Mouse (Mus musculus) liver (tissue): ENCODE data around the gene Casc3.

ENCODE experiments used
- DNase-seq: peaks from one replicate; pipeline ENCODE4 v3.0.0-alpha.2; 2020; ENCODE audit warnings: mixed read lengths

Gene Casc3

DNA sequence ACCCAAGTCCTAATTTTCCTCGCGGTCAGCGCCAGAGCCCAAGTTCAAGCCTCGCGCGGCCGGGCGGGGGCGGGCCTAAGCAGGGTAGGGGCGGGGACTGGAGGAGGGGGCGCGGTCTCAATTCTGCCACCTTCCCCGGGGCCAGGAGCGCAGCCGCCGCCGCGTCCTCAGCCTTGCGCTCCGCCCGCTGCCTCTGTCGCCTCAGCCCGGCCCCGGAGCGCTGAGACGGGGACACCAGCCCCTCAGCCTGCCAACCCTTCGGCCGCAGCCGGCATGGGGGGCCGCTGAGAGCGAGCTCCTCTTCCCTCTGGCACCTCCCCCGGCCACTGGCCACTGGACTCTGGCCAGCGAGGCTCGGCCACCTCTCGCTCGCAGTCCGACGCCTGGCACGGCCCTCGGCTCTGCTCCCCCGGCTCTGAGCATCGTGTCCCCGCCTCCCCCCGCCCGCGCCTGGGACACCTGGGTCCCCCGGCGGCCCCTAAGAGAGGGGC lies 32.0 kb downstream of the Casc3 start, which contains the start of gene Rapgefl1:
Rapgefl1 (plus strand) TSS at position 135 of the 491 bp plus-strand sequence.
- peak; percentile 85 for DNase-seq

DNA sequence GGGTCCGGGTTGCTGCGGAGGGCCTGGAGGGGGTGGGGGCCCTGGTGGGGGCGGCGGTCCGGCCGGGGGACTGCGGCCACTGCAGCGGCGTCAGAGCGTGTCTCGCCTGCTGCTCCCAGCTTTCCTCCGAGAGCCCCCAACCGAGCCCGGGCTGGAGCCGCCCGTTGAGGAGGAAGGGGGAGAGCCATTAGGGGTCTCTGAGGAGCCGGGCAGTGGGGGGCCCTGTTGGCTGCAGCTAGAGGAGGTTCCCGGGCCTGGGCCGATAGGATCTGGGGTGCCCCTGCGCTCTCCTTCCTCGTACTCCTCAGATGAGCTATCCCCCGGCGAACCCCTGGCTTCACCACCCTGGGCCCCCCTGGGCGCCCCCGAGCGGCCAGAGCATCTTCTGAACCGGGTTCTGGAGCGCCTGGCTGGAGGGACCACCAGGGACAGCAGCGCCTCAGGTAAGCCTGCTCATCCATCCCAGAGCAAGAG lies 32.6 kb downstream of the Casc3 start:
- DNase-seq, result no peak

DNA sequence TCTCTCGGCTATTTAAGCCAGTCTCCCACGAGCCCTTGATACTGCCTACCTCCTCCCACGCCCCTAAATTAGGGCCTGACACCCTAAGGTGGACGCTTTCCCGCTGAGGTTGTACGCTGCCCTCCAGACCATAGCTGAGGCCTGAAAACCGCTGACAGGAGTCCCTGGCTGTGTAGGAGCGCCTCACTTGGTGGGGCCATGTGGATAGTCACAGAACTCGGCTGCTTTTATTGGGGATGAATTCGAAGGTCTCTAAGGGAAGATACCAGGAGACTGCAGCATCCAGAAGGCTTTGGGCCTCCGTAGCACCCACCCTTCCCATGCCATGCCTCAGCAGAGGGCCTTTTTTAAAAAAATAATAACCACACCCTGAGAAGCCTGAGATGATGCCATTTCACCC lies 33.2 kb downstream of the Casc3 start:
- no peak for DNase-seq

DNA sequence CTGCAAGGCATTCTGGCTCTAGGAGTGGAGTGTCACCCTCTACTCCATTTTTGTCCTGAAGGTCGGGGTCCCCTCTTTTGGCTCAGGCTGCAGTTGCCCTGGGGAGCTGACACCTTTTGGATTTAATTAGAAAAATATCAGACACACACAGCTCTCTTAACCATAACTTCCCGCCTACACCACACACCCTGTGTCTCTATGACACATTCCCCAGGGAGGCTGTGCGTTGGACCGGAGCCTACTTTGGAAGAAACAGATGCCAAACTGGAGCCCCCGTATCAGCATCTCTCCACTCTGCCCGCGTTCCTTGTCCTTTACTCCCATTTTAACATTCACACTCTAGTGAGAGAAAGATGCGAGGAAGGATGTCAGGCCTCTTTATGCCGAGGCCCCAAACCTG lies 33.8 kb downstream of the Casc3 start:
- no peak for DNase-seq

DNA sequence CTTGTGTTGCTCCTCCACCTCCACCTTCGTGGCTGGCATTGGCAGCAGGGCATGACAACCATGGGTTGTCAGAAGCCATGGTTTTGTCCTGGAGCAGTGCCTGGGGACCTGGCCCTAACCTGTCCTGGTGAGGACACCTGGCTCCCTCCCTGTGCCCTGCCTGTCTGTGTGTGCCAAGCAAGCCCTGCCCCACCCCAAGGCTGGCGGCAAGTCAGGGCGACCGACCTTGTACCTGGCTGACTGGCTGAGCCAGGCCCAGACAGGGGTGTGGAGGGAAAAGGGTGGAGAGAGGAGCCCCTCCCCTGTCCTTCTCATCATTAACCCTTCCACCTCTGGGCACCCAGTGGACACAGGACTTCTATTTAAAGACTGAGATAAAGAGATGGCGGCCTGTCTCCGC lies 34.7 kb downstream of the Casc3 start:
- DNase-seq, result no peak

DNA sequence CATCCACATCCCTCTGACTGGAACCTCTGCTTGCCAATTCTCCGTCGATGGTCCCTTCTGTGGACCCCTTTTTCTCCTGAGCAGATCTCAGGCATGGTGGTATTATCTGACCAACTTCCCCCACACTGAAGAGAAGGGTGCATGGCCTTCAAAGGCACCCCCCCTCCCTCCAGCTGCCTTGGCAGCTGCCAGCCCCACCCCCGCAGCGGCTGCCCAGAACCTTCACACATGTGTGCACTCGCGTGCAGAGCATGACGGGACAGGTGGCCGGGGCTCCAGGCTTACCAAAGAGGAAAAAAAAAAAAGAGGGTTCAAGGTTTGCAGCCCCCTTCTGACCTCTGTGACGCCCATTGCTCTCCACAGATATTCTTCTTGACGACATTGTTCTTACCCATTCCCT lies 35.2 kb downstream of the Casc3 start:
- no peak for DNase-seq

DNA sequence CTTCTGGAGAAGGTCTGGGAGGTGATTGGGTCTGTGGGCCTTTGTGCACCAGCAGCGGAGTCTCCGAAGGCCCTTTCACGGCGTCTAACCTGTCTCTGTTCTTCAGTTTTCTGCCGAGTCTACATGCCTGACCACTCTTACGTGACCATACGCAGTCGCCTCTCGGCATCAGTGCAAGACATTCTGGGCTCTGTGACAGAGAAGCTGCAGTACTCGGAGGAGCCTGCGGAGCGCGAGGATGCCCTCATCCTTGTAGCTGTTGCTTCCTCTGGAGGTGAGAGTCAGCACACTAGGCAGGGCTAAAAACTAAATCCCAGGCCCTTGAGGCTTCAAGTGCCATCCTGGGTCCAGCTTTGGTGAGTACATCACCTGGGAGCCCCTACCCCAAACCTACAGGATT lies 41.3 kb downstream of the Casc3 start:
- no peak for DNase-seq

DNA sequence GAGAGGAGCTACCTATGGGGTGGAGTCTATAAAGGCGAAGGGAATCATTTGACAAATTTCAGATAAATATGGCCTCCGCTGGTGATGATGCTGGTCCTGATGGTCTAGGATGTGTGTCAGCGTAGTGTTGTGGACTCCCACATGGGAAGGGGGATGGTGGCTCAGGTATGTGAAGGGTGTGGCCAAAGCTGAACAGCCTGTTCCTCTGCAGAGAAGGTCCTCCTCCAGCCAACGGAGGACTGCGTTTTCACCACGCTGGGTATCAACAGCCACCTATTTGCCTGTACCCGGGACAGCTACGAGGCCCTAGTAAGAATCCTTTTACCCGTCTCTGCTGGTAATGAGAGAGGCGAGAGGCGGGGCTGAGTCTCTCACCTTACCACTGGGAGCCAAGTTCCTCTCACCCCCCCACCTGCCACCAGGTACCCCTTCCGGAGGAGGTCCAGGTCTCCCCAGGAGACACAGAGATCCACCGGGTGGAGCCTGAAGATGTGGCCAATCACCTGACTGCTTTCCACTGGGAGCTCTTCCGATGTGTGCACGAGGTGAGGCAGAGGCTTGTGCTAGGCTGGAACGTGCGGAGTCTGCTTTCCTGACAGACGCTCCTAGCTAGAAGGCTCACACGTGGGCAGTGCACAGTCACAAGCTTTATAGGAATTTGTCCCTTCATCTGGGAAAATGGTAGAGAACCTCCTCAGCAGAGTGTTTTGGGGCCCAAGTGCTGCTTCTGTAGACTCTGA lies 42.3 kb downstream of the Casc3 start:
- no peak for DNase-seq

DNA sequence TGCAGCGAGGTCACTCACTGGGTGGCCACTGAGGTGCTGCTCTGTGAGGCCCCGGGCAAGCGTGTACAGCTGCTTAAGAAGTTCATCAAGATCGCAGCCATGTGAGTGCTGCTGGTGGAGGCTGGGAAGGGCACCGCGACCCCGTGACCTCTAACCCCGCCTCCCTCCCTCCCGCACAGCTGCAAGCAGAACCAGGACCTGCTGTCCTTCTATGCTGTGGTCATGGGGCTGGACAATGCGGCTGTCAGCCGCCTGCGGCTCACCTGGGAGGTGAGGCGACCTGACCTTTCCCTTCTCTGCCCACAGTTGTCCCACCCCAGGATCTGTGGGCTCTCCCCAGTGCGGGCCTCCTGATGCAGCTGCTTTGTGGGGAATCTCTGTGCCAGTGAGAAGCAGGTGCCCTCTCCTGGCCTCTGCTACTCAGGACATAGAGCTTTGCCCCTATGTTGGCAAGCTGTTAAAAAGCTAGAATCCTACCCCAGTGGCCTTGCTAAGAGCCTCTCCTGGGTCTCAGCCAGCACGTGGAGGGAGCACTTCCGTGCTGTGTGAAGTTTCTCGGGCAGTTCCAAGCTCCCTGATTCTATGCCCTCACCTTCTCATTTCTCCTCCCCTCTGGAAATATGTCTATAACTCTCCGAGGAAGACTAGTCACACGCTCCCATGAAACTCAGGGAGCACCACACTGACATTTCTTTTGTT lies 44.6 kb downstream of the Casc3 start:
- DNase-seq, result no peak

DNA sequence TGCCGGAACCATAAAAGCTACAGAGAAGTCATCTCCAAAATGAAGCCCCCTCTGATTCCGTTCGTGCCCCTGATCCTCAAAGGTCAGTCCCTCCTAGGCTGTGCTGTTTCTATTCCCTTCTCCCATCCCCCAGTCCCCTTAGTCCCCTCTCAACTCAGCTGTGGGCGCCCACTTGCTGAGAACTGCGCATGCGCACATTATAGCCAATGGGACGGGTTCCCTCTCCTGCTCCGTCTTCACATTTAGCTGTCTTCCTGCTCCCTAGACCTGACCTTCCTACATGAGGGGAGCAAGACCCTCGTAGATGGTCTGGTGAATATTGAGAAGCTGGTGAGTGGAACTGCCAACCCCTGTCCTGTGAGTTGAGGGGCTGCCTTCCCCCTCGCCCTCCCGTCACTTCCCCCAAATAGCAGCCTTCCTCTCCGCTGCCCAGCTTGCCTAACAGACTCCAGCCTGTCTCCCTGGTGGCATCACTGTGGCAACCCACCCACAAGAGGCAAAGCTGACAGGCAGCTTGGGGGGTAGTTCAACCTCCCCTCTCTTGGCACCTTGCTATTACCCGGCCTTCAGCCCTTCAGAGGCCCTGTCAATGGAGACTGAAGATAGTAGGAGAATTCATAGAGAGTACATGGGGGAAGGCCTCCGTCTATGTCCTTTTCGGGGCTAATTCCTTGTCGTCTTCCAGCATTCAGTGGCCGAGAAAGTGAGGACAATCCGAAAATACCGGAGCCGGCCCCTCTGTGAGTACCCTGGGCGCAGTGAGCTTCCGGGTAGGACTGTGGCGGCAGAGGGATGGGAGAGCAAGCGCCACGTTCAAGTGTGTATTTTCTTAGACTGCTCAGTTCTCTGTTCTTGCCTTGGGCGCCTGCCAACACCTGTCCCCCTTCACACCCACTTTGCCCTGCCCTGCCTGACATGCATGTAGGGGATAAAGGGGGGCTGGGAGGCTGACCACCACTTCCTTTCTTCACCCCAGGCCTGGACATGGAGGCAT lies 45.7 kb downstream of the Casc3 start:
- no peak for DNase-seq

DNA sequence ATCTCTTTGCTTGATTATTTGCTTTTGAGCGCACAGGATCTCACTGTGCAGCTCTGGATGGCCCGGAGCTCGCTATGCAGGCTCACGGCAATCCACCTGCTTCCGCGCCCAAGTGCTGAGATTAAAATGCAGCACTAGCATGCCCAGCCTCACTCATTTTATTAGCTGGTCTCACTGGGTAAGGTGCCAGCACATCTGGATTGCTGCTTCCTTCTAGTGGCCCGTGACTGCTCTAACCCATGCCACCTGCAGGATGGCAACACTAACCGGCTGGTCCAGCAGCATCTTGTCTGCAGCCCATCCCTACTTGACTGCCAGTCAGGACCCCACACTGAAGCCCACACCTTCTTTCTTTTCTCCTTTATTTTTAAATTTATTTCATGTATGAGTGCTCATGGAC lies 49.4 kb downstream of the Casc3 start:
- DNase-seq, result no peak

DNA sequence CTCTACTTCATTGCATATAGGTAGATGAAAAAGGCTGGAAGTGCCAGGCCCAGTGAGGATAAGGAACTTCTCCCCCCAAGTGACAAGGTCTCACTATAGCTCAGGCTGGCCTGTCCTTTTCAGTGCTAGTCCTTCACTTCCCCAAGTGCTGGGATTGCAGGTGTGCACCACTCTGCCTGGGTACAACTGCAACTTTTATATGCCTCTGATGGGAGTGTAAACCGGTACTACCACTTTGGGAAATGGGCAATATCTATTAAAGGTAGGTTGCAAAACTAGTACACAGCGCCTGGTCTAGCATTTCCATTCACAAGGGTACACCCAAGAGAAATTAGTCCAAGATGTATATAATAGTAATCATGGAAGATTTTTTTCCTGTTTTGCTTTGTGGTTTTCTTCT lies 50.0 kb downstream of the Casc3 start:
- no peak for DNase-seq

DNA sequence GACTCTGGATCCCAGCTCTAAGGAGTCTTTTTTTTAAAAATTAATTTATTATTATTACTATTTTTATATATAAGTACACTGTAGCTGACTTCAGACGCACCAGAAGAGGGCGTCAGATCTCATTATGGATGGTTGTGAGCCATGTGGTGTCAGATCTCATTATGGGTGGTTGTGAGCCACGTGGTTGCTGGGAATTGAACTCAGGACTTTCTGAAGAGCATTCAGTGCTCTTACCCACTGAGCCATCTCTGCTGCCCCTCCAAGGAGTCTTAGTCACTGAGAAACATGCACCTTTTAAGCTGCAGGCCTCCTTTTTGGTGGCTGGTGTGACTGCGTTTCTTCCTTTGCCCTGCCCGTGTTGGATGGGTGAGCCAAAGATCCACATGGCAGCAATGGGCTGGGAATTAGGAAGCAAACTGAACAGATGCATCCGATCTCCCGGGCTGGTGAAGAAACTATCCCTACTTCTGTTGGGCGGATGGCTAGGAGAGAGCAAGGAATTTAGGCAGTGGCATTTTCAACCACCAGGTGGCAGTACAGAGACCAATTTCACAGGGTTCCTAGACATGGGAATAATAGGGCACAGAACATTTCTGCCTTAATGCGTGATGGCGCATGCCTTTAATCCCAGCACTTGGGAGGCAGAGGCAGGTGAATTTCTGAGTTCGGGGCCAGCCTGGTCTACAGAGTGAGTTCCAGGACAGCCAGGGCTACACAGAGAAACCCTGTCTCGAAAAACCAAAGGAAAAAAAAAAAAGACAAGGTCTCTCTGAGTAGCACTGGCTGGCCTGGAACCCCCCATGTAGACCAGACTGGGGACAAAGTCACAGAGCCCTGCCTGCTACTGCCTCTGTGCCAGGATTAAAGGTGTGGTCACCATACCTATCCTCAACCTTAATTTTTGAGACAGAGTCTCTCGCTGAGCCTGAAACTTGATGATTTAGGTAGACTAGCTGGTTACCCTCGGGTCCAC lies 54.3 kb downstream of the Casc3 start:
- DNase-seq, result peak; percentile 88

DNA sequence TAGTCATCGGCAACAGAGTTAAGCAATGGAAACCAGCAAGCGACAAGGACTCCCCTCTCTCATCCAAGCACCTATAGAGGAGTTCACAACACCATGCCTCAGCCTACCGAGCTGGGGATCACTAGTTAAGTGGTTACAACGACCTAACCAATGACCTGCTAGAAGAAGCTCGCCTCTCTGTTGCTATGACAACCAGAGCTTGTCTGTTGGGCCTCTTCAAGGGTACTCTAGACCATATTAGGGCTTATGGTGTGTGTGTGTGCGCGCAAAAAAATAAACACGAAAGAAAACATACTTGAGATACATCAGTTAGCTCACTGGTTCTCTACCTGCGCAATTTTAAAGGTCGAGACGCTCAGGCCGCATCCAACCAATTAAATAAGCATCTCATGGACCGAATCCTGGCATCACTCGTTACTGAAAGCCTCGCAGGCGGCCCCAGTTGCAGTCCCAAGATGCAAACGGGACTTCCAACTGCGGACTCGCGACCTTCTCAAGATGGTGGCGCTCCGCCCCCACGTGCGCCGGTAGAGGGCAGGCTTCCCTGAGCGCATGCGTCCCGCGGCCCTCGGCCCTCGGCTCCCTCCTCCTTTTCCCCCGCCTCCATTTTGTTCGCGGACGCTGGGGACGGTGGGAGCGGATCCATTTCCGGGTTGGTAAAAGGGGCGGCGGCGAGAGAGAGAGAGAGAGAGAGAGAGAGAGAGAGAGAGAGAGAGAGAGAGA lies 58.5 kb downstream of the Casc3 start, which contains the start of gene Wipf2:
Wipf2 (plus strand) TSS at position 611 of the 723 bp plus-strand sequence.
- peak; percentile 95 for DNase-seq

DNA sequence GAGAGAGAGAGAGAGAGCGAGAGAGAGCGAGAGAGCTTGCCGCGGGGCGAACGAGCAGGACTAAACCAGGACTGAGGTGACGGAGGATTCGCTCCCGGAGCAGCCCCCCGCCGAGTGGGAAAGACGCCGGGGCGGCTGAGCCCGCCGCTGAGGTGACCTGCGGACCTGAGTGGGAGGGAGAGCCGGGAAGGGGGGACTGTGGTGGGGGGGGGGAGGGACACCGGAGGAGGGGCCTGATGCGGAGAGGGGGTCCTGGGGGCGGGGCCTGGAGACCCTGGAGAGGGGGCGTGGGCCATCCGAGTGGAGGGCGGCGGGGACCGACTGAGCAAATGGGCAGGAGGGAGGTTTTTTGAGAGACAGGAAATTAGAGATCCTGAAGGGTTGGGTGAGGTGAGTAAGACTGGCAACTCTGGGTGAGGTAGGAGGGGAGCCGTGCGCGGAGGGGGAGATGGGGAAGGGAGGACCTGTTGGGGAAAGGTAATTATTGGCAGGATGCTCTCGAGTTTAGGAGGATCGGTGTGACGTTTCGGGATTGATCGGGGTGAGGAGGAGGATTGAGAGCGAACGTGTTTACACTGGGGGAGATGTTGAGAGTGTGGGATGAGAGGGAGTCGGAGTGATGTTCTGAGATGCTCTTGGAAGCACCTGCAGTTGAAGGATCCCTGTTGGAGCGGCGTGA lies 59.2 kb downstream of the Casc3 start:
- peak; percentile 66 for DNase-seq

DNA sequence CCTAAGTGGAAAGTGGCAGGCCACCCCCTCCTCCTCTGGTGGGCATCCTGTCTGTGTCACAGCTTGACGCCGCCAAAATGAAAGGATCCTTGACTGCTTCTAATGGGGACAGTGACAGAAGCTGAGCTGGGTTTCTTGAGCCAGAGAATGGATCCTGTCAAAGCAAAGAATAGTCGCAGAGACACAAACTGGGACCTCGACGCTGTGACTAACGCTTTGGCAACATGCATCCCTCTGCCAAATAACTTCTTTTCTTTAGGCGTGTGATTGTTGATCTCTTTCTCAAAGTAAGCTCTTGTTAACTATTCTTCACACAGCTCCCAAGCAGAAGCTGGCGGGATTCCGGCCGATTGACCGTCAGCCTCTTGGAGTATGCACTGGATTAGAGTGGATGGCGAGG lies 62.6 kb downstream of the Casc3 start:
- DNase-seq, result no peak

DNA sequence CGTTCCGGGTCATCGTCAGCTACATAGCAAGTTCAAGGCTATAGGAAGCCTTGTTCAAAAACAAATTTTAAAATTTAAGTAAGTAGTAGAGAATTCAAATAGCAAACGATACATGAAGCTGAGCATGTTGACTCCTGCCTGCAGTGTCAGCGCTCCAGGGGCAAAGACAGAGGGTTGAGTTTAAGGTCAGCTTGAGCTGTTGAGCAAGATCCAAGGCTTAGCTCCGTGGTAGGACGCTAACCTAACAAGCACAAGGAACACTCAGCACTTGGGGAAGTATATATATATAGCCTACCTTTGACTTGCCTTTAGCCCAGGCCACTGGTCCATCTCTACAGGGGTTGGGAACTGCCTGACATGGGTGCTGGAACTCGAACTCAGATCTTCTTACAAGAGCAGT lies 65.2 kb downstream of the Casc3 start:
- DNase-seq, result no peak

DNA sequence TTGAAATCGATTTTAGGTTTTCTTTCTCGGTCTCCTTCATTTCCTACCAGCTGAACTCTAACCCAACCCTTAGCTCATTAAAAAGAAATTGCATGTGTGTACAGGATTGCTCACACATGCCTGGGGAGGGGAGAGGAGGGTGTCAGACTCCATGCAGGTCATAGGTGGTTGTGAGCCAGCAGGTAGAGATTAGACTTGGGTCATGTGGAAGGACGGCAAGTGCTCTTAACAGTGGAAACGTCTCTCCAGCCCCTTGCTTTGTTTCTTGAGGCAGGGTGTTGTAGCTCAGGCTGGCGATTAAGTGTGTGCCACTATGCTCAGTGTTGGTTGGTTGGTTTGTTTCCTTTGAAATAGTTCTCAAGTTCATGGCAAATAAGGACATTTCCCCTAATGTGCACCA lies 66.1 kb downstream of the Casc3 start:
- no peak for DNase-seq

DNA sequence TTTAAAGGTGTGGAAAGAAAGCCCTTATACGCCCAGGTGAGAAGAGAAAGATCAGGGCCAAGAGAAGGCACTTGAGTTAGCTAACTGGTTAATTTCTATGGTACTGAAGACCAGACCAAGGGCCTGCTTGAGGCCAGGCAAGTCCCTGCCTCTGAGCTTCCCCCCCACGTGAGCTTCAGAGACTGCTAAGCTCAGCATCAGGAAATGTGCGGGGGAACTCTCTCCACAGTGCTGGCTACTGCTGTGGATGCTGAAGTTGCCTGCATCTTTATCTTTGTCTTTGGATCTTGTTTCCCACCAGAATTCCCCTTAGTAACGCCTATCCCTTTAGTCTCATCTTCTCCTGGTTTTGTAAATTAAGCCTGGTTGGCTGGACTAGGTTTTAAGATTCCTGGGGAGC lies 66.7 kb downstream of the Casc3 start:
- DNase-seq, result no peak

DNA sequence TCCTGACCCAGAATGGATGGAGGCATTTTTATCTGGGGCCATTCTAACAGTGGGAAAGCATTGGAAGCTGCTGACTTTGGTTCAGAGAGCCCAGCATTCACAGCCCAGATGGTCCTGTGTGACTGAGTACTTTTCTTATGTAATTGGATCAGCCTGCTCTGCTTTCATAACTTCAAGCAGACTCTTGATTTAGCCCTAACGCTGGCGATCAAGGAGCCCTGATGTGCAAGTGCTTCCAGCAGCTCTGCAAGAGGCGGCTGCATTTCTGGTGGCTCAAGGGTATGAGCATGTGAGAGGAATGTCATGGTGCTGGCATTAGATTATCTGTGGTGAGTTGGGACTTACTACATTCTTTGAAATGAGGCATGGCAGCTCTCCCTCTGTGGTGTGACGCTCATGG lies 67.3 kb downstream of the Casc3 start:
- DNase-seq, result no peak
